Comparison of ENCODE assay signal across 13 mouse cellular contexts in genomic region chr11:51866020-51866419, GRCm38 (mm10). TPM values are rescaled to one million over a fixed set of nuclear protein-coding genes. Genes with fewer than 3 reads are reported as not detected.
DNase-seq lines count a peak whose midpoint lies in the region; ATAC-seq and TF ChIP-seq lines count a peak whose summit lies in the region.
"Had no signal": no experiment of that assay in that cellular context is flagged by ENCODE, and none has a peak within 500 bp of the region (broad histone marks: within the 10 kb centered on the region; RNA-seq: fewer than 3 reads in every experiment).

No protein-coding gene starts in this region.

- no peak for TF ChIP-seq POLR2A in kidney, adult 2 months (IDR thresholded peaks at IDR 0.05; ENCODE audit: low read depth, low read length)

- no peak overlapping the region for H3K27ac ChIP-seq in kidney, adult 2 months (ENCODE audit: insufficient read depth, low read depth, low read length)
- H3K27ac ChIP-seq: kidney, postnatal 0 days; limb, embryonic 15.5 days; midbrain, embryonic 10.5 days had no signal

- H3K79me2 ChIP-seq in C2C12 (ENCODE audit: control insufficient read depth, insufficient read depth): no peaks in the 10 kb centered on the region

- WGBS in kidney, adult 2 months: 78% methylated on average over 3 of the region's 3 CpGs

- no peaks in the 10 kb centered on the region for H3K79me3 ChIP-seq in C2C12 (ENCODE audit: low read depth)

- peak; percentile 34 for DNase-seq in right cerebral cortex, adult 18-20 months
- DNase-seq in right cerebral cortex, postnatal 10 days (ENCODE audit: low spot score in 2 of 2): no peak
- peak; percentile 54 for DNase-seq in MN1 (ENCODE audit: low spot score)
- DNase-seq in left cerebral cortex, postnatal 4 days: no peak
- no peak for DNase-seq in kidney, adult 2 months
- DNase-seq: cerebellum, adult 11-12 months; thymus, adult 18-20 months had no signal

- TF ChIP-seq CTCF in C2C12 (IDR thresholded peaks at IDR 0.05; ENCODE audit: control insufficient read depth, insufficient read depth, insufficient read length): no peak
- no peak for TF ChIP-seq CTCF in kidney, adult 2 months (conservative IDR thresholded peaks at IDR 0.05; ENCODE audit: insufficient read depth, insufficient read length, low read depth, low read length)

- H3K27me3 ChIP-seq in C2C12 (ENCODE audit: control insufficient read depth, insufficient read depth, insufficient read length): no peaks in the 10 kb centered on the region
- no peaks in the 10 kb centered on the region for H3K27me3 ChIP-seq in kidney, adult 2 months (replicated peaks; ENCODE audit: control insufficient read depth, insufficient read depth, low read length)
- H3K27me3 ChIP-seq: heart, embryonic 12.5 days; limb, embryonic 15.5 days had no signal

- H3K36me3 ChIP-seq in C2C12 (ENCODE audit: control insufficient read depth, insufficient read depth): no peaks in the 10 kb centered on the region
- H3K36me3 ChIP-seq in kidney, adult 2 months (ENCODE audit: control insufficient read depth, insufficient read depth, low read length): no peaks in the 10 kb centered on the region
- H3K36me3 ChIP-seq: heart, embryonic 12.5 days; limb, embryonic 15.5 days; midbrain, embryonic 10.5 days had no signal

- intact Hi-C loops in left cerebral cortex, postnatal 4 days (cut with DNase I): no loop called here

- H3ac ChIP-seq in C2C12 (ENCODE audit: control insufficient read depth, insufficient read length, low read depth): no peak overlapping the region

- H3K4me1 ChIP-seq in kidney, adult 2 months (ENCODE audit: control insufficient read depth, insufficient read depth, low read length): no peaks in the 10 kb centered on the region
- H3K4me1 ChIP-seq: heart, embryonic 12.5 days; limb, embryonic 15.5 days; midbrain, embryonic 10.5 days had no signal

- no peak overlapping the region for H3K4me3 ChIP-seq in C2C12 (ENCODE audit: insufficient read depth, poor library complexity, severe bottlenecking)
- no peak overlapping the region for H3K4me3 ChIP-seq in kidney, adult 2 months (ENCODE audit: insufficient read depth, low read depth, low read length)
- H3K4me3 ChIP-seq: heart, embryonic 12.5 days; limb, embryonic 15.5 days; midbrain, embryonic 10.5 days had no signal

- ATAC-seq in megakaryocyte progenitor cell, adult 5-6 weeks (replicated peaks; ENCODE audit: poor library complexity): 0 out of 2 replicates have a peak, but pooled peaks have one; percentile 17

TF ChIP-seq in C2C12, 6 proteins besides CTCF, POLR2A, EP300 and RAD21:
- peak; percentile 62 for TF ChIP-seq MYOD1 (IDR thresholded peaks at IDR 0.05; ENCODE audit: control insufficient read depth, insufficient read length, low read depth)
- no peak for TF ChIP-seq USF1 (IDR thresholded peaks at IDR 0.05; ENCODE audit: low read depth)

RNA-seq across cellular contexts. Expression of gene Jade2, which starts 8.6 kb away (rescaled TPM):
- polyA plus RNA-seq in C2C12 (2012; fragmentation: generic; extraction: Trizol): 4.0 TPM
- total RNA-seq in megakaryocyte progenitor cell, adult 5-6 weeks (2015): 5.7 and 7.7 TPM in 2 replicates
- total RNA-seq in megakaryocyte progenitor cell, adult 5-6 weeks (2017): 6.0 and 7.0 TPM in 2 replicates
- total RNA-seq in left cerebral cortex, postnatal 4 days (2021): 1 to 10 TPM; 2.5 to 3.0 TPM
- 13.4 and 13.8 TPM in 2 replicates for polyA plus RNA-seq in kidney, adult 2 months (2012; rRNA removed)

Comparison
In these comparisons a context has a peak if more than half of its experiments do, and no peak if none do; other contexts are left out.
1. DNase-seq: peak in right cerebral cortex, adult 18-20 months (single experiment) and MN1 (single experiment); none in right cerebral cortex, postnatal 10 days (0 of 2), left cerebral cortex, postnatal 4 days (single experiment) and kidney, adult 2 months (single experiment).